Mouse (Mus musculus) myocyte (in vitro differentiated cells): ENCODE results near the gene Ntrk2.

Experiments
- MYOG ChIP-seq, 3 experiments: IDR thresholded peaks; one replicate each; pipeline ENCODE4 v1.6.1; 2011; ENCODE audit warnings: control low read depth in 2 of 3, low read depth in 2 of 3, mild to moderate bottlenecking in 2 of 3; ENCODE audit not compliant: insufficient read length in 2 of 3, control insufficient read depth in 1 of 3, insufficient read depth in 1 of 3
- POLR2A ChIP-seq: IDR thresholded peaks from one replicate; pipeline ENCODE4 v1.6.1; 2011; ENCODE audit warnings: low read depth, mild to moderate bottlenecking, control low read depth, moderate library complexity; ENCODE audit not compliant: insufficient read length
- SRF ChIP-seq: IDR thresholded peaks from one replicate; pipeline ENCODE4 v1.6.1; 2011; ENCODE audit warnings: low read depth; ENCODE audit not compliant: control insufficient read depth, insufficient read length
- TCF12 ChIP-seq: IDR thresholded peaks from one replicate; pipeline ENCODE4 v1.6.1; 2011; ENCODE audit warnings: mild to moderate bottlenecking, control low read depth; ENCODE audit not compliant: poor library complexity, insufficient read depth, severe bottlenecking

- TF ChIP-seq MYOG (IDR thresholded peaks at IDR 0.05; ENCODE audit: control insufficient read depth in 1 of 3, insufficient read depth in 1 of 3, insufficient read length in 2 of 3, low read depth in 2 of 3) (no peak), SRF (no peak), TCF12 (no peak), POLR2A (no peak)
These were observed 42.2 kb downstream of the Ntrk2 start for GRCm38 (mm10) chr13:58848578-58848977.
